Mouse (Mus musculus) bone marrow macrophage, adult 2 months (primary cell): Measurements from ENCODE around the gene Stat6. TPM values are rescaled to one million over a fixed set of nuclear protein-coding genes. Genes with fewer than 3 reads are reported as not detected.

Experiments
- H3K27ac ChIP-seq: 2 replicates; pipeline ENCODE4 v1.5.1; 2012; ENCODE audit warnings: low read depth, low read length; ENCODE audit not compliant: insufficient read depth
- H3K4me1 ChIP-seq: 2 replicates; pipeline ENCODE4 v1.6.1; 2012; ENCODE audit warnings: low read length; ENCODE audit not compliant: control insufficient read depth, insufficient read depth
- H3K4me3 ChIP-seq: 2 replicates; pipeline ENCODE4 v1.5.1; 2012; ENCODE audit warnings: mild to moderate bottlenecking, low read length, moderate library complexity; ENCODE audit not compliant: insufficient read depth
- CTCF ChIP-seq: IDR thresholded peaks from 2 replicates; pipeline ENCODE4 v1.5.1; 2012; ENCODE audit warnings: low read depth, mild to moderate bottlenecking, low read length, moderate library complexity
- POLR2A ChIP-seq: IDR thresholded peaks from 2 replicates; pipeline ENCODE4 v1.6.1; 2012; ENCODE audit warnings: mild to moderate bottlenecking, low read depth, low read length, borderline replicate concordance
- polyA plus RNA-seq: library from polyadenylated mRNA; stranded (reverse); fragments of >200 nt; gene quantifications from 2 replicates; pipeline ENCODE4 v1.2.4, GENCODE M21; 2012; ENCODE audit not compliant: missing spikeins, insufficient read depth, insufficient read length

The Stat6 gene
- polyA plus RNA-seq, 1 experiment = 144 TPM

DNA sequence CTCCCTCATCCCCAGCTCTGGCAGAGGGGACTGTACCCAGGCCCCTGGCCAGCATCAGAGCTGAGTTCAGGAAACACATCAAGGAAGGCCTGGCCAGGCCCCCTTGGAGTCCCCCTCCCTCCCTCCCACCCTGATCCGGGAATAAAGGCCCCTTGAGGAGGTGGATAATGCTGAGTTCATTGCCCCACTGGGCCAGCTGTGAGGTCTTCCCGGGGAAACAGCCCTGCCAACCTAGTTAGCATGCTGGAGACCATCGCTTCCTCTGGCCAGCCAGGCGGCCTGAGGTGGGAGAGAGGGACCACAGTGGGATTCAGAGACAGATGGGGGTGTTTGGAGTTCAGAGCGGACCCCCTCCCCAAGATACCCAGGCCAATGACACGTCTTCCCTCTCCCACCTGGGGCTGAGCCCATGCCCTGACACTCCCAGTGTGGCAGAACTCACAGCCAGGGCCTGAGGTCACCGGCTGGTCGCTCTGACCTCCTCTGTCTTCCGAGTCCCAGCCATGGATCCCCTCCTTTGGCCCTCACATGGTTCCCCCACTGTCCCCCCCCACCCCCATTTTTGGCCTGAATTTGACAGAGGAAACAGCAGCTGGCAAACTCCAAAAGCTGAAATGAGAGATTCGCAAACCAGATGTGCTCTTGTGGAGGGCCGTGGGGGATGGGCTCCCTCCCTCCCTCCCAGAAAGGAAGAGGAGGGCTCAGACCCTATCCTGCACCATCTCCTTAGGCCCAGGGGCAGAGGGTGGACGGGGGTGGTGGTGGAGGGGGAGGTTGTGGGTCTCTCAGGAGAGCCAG lies 28.4 kb upstream of the Stat6 start:
- TF ChIP-seq CTCF (no peak), POLR2A (no peak)
- peaks cover 33% of the 10 kb centered on the region for H3K4me1 ChIP-seq
- H3K27ac ChIP-seq = no peak overlapping the region
- H3K4me3 ChIP-seq = no peak overlapping the region

DNA sequence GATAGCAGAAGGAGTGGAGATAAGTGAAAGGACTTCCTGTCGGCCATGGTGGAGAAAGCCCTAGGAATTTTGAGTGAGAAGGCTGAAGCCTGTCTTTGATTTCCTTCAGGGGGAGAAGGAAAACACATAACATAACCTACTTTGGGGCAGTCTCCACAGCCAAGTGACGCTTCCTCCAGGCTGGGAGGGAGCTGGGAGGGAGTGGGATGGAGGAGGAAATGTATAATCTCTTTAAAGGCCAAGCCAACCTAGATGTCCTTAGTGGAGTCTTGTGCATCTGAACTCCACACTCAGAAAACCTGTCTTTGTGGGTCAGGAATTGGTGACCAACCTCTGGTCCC lies 27.8 kb upstream of the Stat6 start:
- no peak overlapping the region for H3K4me3 ChIP-seq
- H3K4me1 ChIP-seq = peaks cover 33% of the 10 kb centered on the region
- no peak overlapping the region for H3K27ac ChIP-seq
- TF ChIP-seq CTCF (no peak), POLR2A (no peak)

DNA sequence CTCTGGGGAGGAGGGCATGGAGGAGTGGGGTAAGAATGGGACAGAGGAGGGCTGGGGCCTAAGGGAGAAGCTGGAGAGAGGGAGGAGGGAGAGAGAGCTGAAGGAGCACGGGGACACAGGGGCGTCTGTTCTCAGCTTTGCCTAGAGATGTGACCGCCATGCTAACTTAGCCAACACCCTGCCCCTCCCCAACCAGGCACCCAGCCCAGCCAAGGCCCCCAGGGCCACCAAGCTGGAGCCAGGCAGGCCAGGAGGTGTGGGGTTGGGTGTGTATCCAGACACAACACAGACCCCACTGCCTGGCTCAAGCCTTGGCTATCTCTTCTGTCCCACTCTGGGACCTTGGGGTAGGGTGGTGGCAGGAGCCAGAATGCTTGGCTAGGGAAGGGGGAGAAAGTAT lies 27.2 kb upstream of the Stat6 start:
- no peak overlapping the region for H3K27ac ChIP-seq
- H3K4me3 ChIP-seq = no peak overlapping the region
- TF ChIP-seq POLR2A (no peak), CTCF (no peak)
- peaks cover 27% of the 10 kb centered on the region for H3K4me1 ChIP-seq

DNA sequence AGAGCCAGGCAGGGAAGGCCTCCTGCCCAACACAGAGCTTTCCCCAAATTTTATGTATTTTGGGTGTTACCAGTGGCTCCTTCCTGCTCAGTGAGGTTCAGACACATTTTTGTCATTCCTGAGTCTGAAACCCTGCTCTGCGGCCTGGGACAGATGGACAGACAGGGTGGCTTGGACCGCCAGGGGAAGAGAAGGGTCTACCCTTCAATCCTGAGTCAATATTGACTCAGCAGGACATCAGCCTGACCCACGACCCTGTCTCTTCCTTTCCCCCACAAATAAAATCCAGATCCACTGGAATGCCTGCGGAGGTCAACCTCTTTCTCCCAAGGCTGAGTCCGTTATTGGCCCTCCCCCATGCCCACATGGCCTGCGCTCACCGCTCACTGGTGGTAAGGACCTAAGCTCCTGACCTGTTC lies 26.5 kb upstream of the Stat6 start:
- Histone ChIP-seq H3K4me1 (peaks cover 27% of the 10 kb centered on the region), H3K27ac (no peak overlapping the region), H3K4me3 (no peak overlapping the region)
- TF ChIP-seq POLR2A (no peak), CTCF (no peak)

DNA sequence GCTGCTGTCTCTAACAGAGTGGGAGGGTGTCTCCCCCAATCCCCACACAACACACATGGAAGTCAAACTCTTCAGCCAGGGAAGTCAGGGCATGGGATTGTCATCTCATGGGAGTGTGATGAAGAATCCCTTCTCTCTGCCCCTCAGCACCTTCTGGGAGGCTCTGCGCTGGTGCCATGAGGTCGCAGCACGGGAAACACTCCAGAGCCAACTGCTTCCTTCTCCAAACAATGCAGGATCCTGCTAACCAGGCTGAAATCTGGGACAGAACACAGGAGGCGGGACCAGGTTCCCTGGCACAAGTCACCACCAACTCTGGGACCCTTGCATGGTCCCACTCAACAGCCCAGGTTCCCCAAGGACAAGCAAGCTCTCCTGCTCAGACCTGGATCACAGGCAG lies 25.5 kb upstream of the Stat6 start:
- Histone ChIP-seq H3K4me1 (peaks cover 27% of the 10 kb centered on the region), H3K4me3 (peak overlapping the region; percentile 10; the same call in 1 of the 2 replicates), H3K27ac (peak overlapping the region; percentile 86; the same call in 1 of the 2 replicates)
- no peak for TF ChIP-seq POLR2A
- no peak for TF ChIP-seq CTCF

DNA sequence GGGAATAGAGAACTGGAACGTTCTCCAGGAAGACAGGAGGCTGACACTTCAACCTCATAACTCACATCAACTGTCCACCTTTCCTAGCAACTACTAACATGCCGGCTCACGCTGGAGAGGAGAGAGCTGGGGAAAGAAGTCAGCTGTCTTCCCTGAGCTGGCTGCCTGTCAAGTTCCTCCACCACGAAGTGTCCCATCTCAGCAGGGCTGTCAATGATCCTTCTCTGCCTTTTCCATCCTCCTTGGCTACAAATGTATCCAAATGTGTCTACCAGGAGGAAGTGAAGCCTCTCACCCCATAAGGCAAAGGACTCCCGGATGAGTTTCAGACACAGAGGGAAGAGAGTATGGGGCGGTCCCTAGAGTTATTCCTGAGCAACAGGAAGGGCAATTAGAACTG lies 24.6 kb upstream of the Stat6 start:
- TF ChIP-seq CTCF (no peak), POLR2A (no peak)
- Histone ChIP-seq H3K27ac (peak overlapping the region; percentile 86), H3K4me3 (peak overlapping the region; percentile 73), H3K4me1 (peaks cover 33% of the 10 kb centered on the region)

DNA sequence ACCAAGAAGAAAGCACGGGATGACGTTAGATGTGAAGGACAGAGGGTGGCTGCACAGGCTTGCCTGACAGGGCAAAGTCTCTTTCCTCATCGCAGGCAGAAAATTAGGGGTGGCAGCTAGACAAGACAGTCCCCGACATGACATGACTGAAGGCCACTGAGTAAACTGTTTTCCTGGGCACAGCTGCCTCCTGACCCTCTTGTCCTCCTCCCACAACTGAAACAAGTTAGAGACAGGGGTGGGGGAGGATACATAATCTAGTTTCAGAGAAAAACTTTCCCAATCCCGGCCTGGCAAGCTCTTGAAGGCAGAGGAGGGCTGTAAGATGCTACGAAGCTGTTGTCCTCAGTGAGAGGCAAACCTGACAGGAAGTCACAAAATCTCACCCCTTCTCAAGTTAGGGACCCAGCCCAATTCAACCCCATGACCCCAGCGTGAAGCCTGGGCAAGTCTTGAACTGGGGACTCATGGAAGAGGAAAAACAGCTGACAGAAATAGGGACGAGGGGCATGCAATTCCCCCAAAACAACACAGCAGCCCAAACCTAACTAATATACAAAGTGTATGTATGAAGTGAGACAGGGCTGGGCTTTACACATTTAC lies 23.6 kb upstream of the Stat6 start:
- peak overlapping the region; percentile 86 for H3K27ac ChIP-seq
- TF ChIP-seq CTCF (no peak), POLR2A (no peak)
- peaks cover 33% of the 10 kb centered on the region for H3K4me1 ChIP-seq
- peak overlapping the region; percentile 73 for H3K4me3 ChIP-seq

DNA sequence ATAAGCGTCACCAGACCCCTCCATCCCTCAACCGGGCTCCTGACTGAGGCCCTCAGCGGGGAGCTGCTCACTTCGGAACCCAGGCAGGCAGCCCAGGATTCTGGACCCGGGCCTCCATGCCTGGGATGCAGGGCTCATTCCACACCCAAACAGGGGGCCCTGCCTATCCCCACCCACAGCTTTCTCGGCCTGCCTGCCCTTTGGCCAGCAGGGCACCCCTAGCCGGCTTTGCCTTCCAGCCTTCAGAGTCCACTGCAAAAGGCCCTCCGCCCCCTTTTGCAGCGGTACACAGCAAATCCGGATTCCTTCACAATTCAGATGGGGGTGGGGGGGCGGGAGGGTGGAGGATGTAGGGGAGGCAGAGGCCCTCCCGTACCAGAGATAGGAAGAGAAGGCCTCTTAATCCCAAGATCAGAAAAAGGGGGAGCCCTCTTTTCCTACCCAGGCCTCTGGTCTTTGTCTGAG lies 22.8 kb upstream of the Stat6 start:
- H3K27ac ChIP-seq = peak overlapping the region; percentile 86

DNA sequence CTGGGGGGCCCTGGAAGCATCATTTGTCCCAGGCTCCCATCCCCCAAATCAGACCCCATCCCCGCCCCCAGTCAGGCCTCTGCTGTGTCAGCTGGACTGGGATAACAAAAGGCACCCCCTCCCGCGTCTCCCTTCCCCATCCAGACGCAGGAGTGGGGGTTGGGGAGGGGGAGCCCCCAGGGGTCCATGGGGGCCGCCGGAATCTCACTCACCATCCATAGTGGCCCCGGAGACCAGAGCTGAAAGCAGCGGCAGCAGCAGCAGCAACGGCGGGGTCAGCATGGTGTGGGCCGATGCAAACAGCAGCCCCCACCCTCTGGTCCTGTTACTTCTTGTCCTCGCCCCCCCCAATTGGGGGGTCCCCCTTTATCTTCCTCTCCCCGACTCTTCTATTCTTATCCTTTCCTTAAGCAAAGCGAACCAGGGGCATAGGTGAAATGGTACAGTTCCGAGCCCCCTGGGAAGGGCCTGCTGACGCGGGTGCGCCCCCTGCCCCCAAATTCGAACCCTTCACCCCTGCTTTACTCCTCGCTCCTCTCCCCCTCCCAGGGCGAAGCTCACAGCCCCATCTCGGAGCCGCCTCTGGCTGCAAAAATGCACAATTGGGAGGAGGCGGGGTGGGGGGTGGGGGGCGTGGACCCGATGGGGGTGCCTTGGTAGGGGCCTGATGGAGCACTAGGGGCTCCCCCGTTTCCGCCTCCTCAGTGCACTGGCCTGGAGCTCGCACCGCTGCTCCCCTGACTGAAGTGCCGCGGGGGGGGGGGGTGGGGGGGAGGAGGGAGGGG lies 22.2 kb upstream of the Stat6 start, which contains the start of gene Lrp1:
Lrp1 (minus strand) TSS at position 743 of the 785 bp plus-strand sequence.
- 0 out of 2 replicates have a peak, but pooled peaks have one; percentile 53 for TF ChIP-seq POLR2A
- no peak for TF ChIP-seq CTCF
- Histone ChIP-seq H3K27ac (peak within 1 kb of the TSS; percentile 99), H3K4me3 (peak within 1 kb of the TSS; percentile 84), H3K4me1 (peaks cover 28% of the 10 kb centered on the region)

More for the DNA sequence above, 22.8 kb upstream of the Stat6 start:
- Histone ChIP-seq H3K4me3 (peak overlapping the region; percentile 73), H3K4me1 (peaks cover 33% of the 10 kb centered on the region)
- TF ChIP-seq POLR2A = no peak
- no peak for TF ChIP-seq CTCF
